Mouse (Mus musculus) megakaryocyte, embryonic 14.5 days (primary cell): Measurements from ENCODE around the gene 4930524J08Rik.

Experiments used
- FLI1 ChIP-seq: IDR thresholded peaks from 2 replicates; pipeline ENCODE4 v1.6.1; 2012; ENCODE audit warnings: low read length, inconsistent platforms, mixed read lengths
- GATA1 ChIP-seq: IDR thresholded peaks from 3 replicates; pipeline ENCODE4 v1.6.1; 2012; ENCODE audit warnings: mixed read lengths, low read length, inconsistent platforms, borderline replicate concordance

DNA sequence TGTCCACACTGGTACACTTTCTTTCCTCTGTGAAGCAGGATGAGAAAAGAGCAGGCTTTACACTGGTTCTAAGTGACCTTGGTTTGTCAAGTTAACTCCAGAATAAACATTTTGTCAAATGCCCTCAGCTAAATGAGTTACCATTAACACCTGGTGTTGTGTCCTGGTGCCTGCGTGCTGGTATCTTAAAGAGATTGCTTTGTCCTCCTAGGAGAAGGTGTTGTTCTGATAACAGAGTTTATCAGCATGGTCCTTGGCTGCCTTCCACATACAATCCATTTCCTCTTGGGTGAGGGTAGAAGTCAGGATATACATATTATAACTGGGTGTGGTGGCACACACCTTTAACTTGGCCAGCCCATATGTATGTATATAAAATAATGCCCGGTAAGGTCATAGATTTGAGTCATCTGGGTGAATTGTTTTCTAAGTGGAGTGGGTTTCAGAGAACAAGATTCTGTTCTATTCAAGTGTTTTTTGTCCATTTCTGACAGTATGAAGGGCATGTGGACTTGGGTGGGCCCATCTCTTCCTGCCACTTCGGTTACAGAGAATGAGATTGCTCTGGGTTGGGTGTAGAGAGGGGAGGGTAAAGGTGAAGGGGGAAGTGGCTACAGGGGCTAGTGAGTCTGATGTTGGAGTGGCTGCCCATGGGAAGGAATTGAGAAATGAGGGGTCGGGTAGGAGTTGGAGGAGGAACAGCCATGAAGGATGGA is 27.6 kb downstream of the 4930524J08Rik start:
- TF ChIP-seq GATA1: no peak
- no peak for TF ChIP-seq FLI1
